Mouse (Mus musculus) erythroblast, embryonic 14.5 days (primary cell): ENCODE results near the gene Gm49361.

ENCODE experiments used
- GATA1 ChIP-seq: IDR thresholded peaks from 2 replicates; pipeline ENCODE4 v1.6.1; 2012; ENCODE audit warnings: low read length, inconsistent platforms, mixed read lengths
- TAL1 ChIP-seq: IDR thresholded peaks from 3 replicates; pipeline ENCODE4 v1.6.1; 2012; ENCODE audit warnings: low read length, inconsistent platforms, mixed read lengths

GRCm38 (mm10) chr14:57621699-57622098, 124.2 kb downstream of the Gm49361 start:
- no peak for TF ChIP-seq GATA1
- no peak for TF ChIP-seq TAL1
